Mouse (Mus musculus) kidney, embryonic 15.5 days (tissue): ENCODE data around the gene Prkca. TPM values are rescaled to one million over a fixed set of nuclear protein-coding genes. Genes with fewer than 3 reads are reported as not detected.

Source experiments
- ATAC-seq: fragments of 200-750 bp; cut with Nextera tagmentation; replicated peaks from 2 replicates; pipeline ENCODE4 v1.8.0; 2017; ENCODE audit warnings: moderate TSS enrichment; ENCODE audit not compliant: low FRiP score
- H3K27ac ChIP-seq: fragments of 300-500 bp; sonication (generic); 2 replicates; pipeline ENCODE4 v1.5.1; 2015; ENCODE audit warnings: mild to moderate bottlenecking, inconsistent platforms
- H3K27me3 ChIP-seq: fragments of 300-500 bp; sonication (generic); 2 replicates; pipeline ENCODE4 v1.6.1; 2015; ENCODE audit warnings: inconsistent platforms
- H3K36me3 ChIP-seq: fragments of 300-500 bp; sonication (generic); 2 replicates; pipeline ENCODE4 v1.6.1; 2015; ENCODE audit warnings: inconsistent platforms
- H3K4me1 ChIP-seq: fragments of 300-500 bp; sonication (generic); 2 replicates; pipeline ENCODE4 v1.6.1; 2015; ENCODE audit warnings: inconsistent platforms
- H3K4me2 ChIP-seq: fragments of 300-500 bp; sonication (generic); 2 replicates; pipeline ENCODE4 v1.6.1; 2015; ENCODE audit warnings: moderate library complexity, mild to moderate bottlenecking, inconsistent platforms
- H3K4me3 ChIP-seq: fragments of 300-500 bp; sonication (generic); replicated peaks from 2 replicates; pipeline ENCODE4 v1.5.1; 2015; ENCODE audit warnings: mild to moderate bottlenecking, inconsistent platforms
- H3K9ac ChIP-seq: fragments of 300-500 bp; sonication (generic); 2 replicates; pipeline ENCODE4 v1.6.1; 2015; ENCODE audit warnings: mild to moderate bottlenecking, inconsistent platforms
- H3K9me3 ChIP-seq: fragments of 300-500 bp; sonication (generic); replicated peaks from 2 replicates; pipeline ENCODE4 v1.6.1; 2016; ENCODE audit warnings: inconsistent platforms
- WGBS: fragments of 180-500 bp; shearing (Covaris S2); methylation state at CpG from one replicate; pipeline ENCODE4 v1.1.7; 2015; ENCODE audit warnings: mixed read lengths; 5-methylcytosine and 5-hydroxymethylcytosine counted together
- polyA plus RNA-seq: library from polyadenylated mRNA; unstranded; fragments of >200 nt; fragmentation: Nextera tagmentation; extraction: Ambion mirVana; gene quantifications from 2 replicates; pipeline ENCODE4 v1.2.1, GENCODE M21; 2015

The Prkca gene
- polyA plus RNA-seq, 1 experiment from 2014 or later = 7.4 TPM

DNA sequence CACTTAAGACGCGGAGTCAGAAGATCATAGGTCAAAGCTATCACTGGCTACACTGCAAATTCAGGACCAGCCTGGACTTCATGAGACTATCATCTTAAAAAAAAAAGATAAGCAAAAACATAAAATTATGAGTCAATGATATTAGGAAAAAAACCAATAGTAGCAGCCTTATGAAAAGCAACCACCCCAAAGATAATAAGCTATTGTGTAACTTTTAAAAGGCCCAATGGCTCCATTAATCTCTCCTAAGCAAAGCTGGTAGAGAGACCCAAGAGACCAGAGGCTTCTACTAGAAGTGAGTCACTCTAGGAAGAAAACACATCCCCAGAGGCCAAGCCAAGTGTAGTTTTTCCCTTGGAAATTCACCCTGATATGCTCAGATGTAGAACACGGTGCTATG is 185.7 kb downstream of the Prkca start:
- no peak overlapping the region for H3K9ac ChIP-seq
- H3K4me3 ChIP-seq = no peak overlapping the region
- H3K27me3 ChIP-seq = no peaks in the 10 kb centered on the region
- WGBS = 97% methylated on average over 3 of the region's 3 CpGs
- H3K36me3 ChIP-seq = no peaks in the 10 kb centered on the region
- H3K27ac ChIP-seq = no peak overlapping the region
- H3K9me3 ChIP-seq = peaks cover 7% of the 10 kb centered on the region
- ATAC-seq = no peak
- H3K4me1 ChIP-seq = peaks cover 28% of the 10 kb centered on the region
- H3K4me2 ChIP-seq = no peak overlapping the region

DNA sequence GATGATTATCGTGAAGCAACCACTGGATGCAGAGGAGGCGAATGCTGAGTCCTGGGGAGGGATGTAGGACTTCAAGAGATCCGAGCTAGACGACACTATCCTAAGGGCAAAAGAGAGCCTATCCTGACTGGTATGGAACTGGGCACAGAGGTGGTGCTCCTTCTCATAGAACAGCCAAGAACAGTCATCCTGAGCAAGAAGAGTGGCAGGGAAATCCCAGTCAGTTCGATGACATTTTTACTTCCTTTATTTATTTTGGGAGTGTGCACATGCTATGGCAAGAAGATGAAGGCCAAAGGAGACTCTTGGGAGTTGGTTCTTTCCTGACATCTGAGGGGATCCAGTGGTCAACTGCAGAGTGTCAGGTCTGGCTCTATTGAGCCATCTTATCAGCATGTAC is 186.7 kb downstream of the Prkca start:
- H3K36me3 ChIP-seq = no peaks in the 10 kb centered on the region
- H3K27ac ChIP-seq = 0 out of 2 replicates have a peak overlapping the region, but pooled peaks have one; percentile 14
- H3K9ac ChIP-seq = no peak overlapping the region
- peaks cover 37% of the 10 kb centered on the region for H3K4me1 ChIP-seq
- H3K9me3 ChIP-seq = peaks cover 7% of the 10 kb centered on the region
- H3K4me3 ChIP-seq = no peak overlapping the region
- H3K4me2 ChIP-seq = no peak overlapping the region
- 73% methylated on average over 5 of the region's 5 CpGs for WGBS
- no peaks in the 10 kb centered on the region for H3K27me3 ChIP-seq
- ATAC-seq = 0 out of 2 replicates have a peak, but pooled peaks have one; percentile 2

DNA sequence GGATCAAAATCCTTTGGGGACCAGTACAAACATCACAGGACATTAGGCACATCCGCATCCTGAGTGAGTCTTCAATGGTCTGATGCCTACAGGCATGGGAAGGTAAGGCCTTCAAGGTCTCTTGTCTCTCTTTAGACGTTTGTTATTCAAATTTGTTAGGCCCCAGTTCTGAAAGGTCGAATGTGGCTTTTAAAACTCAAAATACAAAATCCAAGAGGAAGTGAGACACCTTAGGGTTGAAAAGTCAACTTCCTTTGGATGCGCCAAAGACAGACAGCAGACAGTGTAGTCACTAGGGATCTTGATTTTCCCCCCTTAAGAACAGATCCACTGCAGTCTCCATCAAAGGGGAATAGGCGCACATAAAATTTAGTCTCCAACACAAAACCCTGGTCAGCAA is 187.6 kb downstream of the Prkca start:
- Histone ChIP-seq H3K4me2 (no peak overlapping the region), H3K4me1 (peaks cover 47% of the 10 kb centered on the region), H3K27ac (no peak overlapping the region), H3K9ac (no peak overlapping the region), H3K36me3 (no peaks in the 10 kb centered on the region), H3K9me3 (peaks cover 7% of the 10 kb centered on the region), H3K4me3 (no peak overlapping the region), H3K27me3 (no peaks in the 10 kb centered on the region)
- no peak for ATAC-seq
- WGBS = 72% methylated on average over 5 of the region's 5 CpGs

DNA sequence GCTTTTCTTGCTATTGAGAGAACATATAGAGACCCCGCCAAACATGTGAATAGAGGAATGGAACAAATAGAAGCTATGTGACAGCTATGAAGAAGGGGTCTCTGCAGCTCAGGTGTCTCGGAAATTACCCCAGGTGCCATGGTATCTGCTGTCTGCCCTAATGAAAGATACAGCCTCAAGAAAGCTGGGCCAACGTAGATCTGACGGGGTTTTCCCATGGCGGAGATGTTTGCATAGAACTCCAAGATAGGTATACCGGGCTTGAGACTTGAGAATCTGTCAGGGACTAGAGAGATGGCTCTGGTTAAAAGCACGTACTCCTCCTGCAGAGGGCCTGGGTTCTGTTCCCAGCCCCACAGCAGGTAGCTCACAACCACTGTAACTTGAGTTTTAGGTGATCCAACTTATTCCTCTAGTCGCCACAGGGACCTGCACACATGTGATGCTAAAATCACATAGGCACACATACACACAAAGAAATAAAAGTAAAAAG is 188.6 kb downstream of the Prkca start:
- no peak for ATAC-seq
- Histone ChIP-seq H3K9me3 (peaks cover 7% of the 10 kb centered on the region), H3K36me3 (no peaks in the 10 kb centered on the region), H3K27ac (no peak overlapping the region), H3K4me1 (peaks cover 55% of the 10 kb centered on the region), H3K4me3 (no peak overlapping the region), H3K9ac (no peak overlapping the region), H3K4me2 (no peak overlapping the region), H3K27me3 (no peaks in the 10 kb centered on the region)
- 94% methylated on average over 8 of the region's 8 CpGs for WGBS

DNA sequence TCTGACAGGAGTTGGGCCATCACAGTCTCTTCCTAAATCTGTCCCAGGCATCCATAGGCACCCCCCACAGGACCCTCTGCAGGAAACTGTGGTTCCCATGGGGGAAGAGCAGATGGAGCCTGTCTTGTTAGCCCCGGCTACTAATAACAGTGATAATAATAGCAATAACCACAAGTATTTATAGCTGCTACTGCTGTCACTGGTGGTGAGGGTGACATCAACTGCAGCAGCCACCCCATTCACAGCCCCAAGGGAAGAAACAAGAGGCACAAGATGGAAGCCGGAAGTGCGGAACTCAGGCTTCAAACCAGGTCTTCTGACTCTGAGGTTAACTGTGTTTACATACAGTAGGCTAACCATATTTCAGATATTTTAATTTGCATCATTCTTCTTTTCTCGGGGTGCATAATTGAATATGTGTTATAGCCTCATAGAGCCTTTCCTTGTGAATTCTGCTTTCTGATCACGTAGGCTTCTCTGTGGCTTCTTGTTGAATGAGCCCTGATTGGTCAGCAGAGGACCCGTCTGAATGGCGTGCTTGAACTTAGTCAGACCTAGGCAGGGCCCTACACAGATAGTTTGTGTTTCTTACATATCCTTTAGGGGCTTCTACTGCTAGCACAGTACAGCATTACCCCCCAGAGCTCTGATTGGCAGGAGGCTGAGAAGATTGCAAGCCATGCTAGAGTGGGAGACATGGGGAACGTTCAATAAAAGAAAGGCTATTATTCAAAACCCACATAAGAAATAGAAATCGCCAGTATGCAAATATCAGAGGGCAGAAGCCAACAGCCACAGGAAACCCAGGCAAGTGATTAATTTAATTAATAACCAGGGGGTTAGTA is 189.5 kb downstream of the Prkca start:
- Histone ChIP-seq H3K4me2 (no peak overlapping the region), H3K4me1 (peaks cover 58% of the 10 kb centered on the region), H3K27me3 (no peaks in the 10 kb centered on the region), H3K9ac (no peak overlapping the region), H3K36me3 (no peaks in the 10 kb centered on the region), H3K4me3 (no peak overlapping the region), H3K27ac (0 out of 2 replicates have a peak overlapping the region, but pooled peaks have one; percentile 18), H3K9me3 (peaks cover 7% of the 10 kb centered on the region)
- ATAC-seq = no peak
- WGBS = 74% methylated on average over 9 of the region's 9 CpGs

DNA sequence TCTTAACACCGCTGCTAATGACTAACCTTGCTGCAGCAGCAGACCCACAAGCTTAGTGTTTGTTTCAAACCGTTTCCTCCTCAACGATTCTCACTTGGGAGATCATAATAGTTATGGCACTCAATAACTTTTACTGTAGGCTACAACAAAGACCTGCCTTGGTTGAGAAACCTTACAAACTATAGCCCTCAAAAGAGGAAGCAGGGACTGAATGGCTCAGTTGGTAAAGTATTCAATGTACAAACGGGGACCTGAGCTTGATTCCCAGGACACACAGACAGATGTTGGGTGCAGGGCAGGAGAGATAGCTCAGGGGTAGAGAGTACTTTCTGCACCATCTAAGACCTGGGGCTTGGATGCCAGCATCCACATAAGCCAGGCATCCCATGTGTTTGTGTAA is 191.1 kb downstream of the Prkca start:
- H3K9me3 ChIP-seq = no peaks in the 10 kb centered on the region
- no peak overlapping the region for H3K9ac ChIP-seq
- no peaks in the 10 kb centered on the region for H3K36me3 ChIP-seq
- H3K4me1 ChIP-seq = peaks cover 68% of the 10 kb centered on the region
- no peak overlapping the region for H3K4me2 ChIP-seq
- H3K4me3 ChIP-seq = no peak overlapping the region
- no peaks in the 10 kb centered on the region for H3K27me3 ChIP-seq
- no peak overlapping the region for H3K27ac ChIP-seq
- no peak for ATAC-seq
- WGBS = 40% methylated on average over 4 of the region's 4 CpGs

DNA sequence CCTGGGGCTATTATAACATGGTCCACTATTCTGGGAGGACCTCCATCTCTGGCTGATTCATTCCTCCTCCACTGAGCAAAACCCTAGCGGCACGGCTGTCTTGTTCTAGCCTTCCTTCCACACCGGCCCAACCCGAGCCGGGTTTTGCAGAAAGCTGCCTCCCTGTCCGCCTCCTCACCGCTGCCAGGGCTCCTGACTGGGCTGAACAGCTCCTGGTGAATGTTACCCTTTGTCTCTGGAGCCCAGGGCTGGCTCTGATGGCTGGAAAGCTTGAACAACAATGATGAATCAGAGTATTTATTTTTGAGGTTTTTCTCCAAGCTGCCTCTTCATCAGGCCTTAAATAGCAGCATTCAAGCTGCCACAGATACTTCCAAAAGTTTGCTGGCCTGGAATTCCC is 193.3 kb downstream of the Prkca start:
- H3K4me2 ChIP-seq = no peak overlapping the region
- no peaks in the 10 kb centered on the region for H3K36me3 ChIP-seq
- 48% methylated on average over 7 of the region's 7 CpGs for WGBS
- H3K9ac ChIP-seq = no peak overlapping the region
- H3K27me3 ChIP-seq = no peaks in the 10 kb centered on the region
- H3K4me1 ChIP-seq = peaks cover 59% of the 10 kb centered on the region
- ATAC-seq = no peak
- no peak overlapping the region for H3K27ac ChIP-seq
- no peaks in the 10 kb centered on the region for H3K9me3 ChIP-seq
- H3K4me3 ChIP-seq = no peak overlapping the region

DNA sequence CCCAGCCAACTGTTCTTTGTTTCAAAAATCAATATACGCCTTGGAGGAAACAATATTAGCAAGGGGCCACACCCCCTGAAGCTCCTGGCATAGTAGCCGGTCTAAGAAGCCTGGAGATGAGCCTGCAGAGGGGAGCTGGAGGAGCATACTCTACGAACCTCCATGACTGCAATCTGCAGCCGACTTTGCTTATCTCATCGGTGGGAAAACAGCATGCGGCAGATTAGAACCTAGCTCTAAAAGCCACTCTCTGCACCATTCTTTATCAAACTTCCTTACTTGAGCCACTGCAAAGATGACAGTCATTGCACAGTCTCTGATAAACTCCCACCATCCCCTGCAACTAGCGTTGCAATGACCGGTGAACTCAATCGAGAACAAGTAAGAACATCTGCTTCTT is 194.5 kb downstream of the Prkca start:
- ATAC-seq = no peak
- WGBS = 75% methylated on average over 9 of the region's 9 CpGs
- Histone ChIP-seq H3K4me2 (no peak overlapping the region), H3K9ac (no peak overlapping the region), H3K4me3 (no peak overlapping the region), H3K9me3 (no peaks in the 10 kb centered on the region), H3K4me1 (peaks cover 50% of the 10 kb centered on the region), H3K27me3 (no peaks in the 10 kb centered on the region), H3K27ac (no peak overlapping the region), H3K36me3 (no peaks in the 10 kb centered on the region)

DNA sequence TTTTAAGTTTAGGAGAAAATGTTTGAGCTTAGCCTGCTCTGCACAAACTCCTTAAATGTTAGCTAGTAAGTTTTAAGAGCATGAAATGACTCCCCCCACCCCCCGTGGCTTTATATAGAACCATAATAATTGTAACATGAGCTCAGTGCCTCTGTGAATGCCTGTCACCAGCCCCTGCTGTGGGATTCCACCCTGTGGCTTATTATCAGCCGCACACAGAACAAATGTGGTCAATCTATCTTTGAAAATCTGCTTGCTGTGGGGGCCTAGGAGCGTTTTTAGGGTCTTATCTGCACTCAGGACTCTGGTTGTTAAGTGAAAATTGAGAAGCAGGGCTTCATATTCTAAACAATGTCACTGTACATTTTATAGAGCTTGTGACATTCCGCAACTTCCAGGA is 195.2 kb downstream of the Prkca start:
- Histone ChIP-seq H3K36me3 (no peaks in the 10 kb centered on the region), H3K4me2 (no peak overlapping the region), H3K9me3 (no peaks in the 10 kb centered on the region), H3K4me1 (peaks cover 47% of the 10 kb centered on the region), H3K4me3 (no peak overlapping the region), H3K27ac (no peak overlapping the region), H3K9ac (no peak overlapping the region), H3K27me3 (no peaks in the 10 kb centered on the region)
- WGBS = 44% methylated on average over 4 of the region's 4 CpGs
- no peak for ATAC-seq

DNA sequence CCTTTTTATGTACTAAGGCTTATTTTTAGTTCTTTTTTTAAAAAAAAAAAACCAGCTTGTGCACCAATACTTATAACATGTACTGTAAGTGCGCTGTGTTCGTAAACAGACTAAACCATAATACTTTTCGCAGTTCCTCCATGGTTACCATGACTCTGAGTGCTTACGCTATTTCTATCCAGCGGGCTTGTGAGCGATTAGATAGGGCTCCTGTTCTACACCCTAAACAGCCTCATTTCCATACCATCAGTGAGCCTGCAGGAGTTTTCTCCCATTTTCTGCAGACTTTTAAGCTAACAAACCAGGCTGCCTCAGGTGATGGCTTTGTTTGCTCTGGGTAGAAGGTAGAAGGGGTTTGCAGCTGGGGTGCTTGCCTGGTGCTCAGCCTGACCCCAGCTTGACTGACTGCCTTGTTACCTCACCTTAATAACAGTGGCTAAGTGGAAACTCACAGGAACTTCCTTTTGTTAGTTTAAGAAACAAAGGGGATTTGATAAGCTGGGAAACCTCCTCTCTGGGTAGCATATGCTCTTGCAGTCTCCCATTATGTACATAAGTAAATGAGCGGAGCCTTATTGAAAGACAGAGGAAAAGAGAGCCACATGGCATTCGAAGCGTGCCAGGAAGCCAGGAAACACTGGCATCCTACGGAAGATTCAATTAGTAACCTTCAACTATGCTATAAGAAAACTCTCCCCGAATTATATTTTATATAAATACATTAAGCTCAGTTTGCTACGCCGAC is 197.8 kb downstream of the Prkca start:
- no peak for ATAC-seq
- H3K9me3 ChIP-seq = no peaks in the 10 kb centered on the region
- H3K4me3 ChIP-seq = no peak overlapping the region
- no peak overlapping the region for H3K27ac ChIP-seq
- WGBS = 86% methylated on average over 13 of the region's 13 CpGs
- no peaks in the 10 kb centered on the region for H3K27me3 ChIP-seq
- H3K4me2 ChIP-seq = no peak overlapping the region
- H3K9ac ChIP-seq = no peak overlapping the region
- H3K4me1 ChIP-seq = peaks cover 24% of the 10 kb centered on the region
- no peaks in the 10 kb centered on the region for H3K36me3 ChIP-seq

DNA sequence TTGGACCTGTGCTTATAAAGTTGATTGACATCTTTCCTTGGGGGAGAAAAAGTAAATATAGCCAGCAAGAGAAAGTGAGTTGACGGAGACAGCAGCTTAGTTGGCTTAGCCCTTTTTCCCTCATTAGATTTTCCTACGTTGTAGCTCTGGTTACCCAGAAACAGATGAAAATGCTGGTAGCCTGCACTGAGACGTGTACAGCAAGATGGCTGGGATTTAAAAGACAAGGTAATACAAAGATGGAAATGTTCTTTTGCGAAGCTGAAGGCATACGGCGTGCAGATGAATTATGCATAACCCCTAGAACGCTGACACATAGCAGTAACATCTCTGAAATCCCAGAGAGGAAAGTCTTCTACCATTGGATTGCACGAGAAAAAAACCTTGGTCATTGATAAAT is 198.6 kb downstream of the Prkca start:
- 82% methylated on average over 8 of the region's 8 CpGs for WGBS
- no peak overlapping the region for H3K4me2 ChIP-seq
- H3K9me3 ChIP-seq = no peaks in the 10 kb centered on the region
- H3K27ac ChIP-seq = no peak overlapping the region
- no peaks in the 10 kb centered on the region for H3K27me3 ChIP-seq
- no peak overlapping the region for H3K9ac ChIP-seq
- no peaks in the 10 kb centered on the region for H3K36me3 ChIP-seq
- H3K4me3 ChIP-seq = no peak overlapping the region
- no peak for ATAC-seq
- peaks cover 16% of the 10 kb centered on the region for H3K4me1 ChIP-seq

DNA sequence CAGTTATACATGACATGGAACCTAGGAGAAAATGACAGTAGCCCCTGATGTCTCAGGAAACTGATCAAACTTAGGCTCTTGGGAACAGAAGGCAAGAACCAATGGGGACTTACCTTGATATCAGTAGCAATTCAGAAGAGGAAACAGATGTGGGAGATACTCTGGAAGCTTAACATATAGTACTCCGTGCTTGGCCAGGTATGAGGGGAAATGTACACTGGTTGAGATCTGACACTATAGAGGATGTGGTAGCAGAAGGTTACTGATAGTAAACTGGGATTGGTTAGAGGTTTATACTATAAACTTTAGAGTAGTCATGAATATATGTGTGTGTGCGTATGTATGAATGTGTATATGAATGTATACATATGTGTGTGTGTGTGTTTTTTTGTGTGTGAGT is 200.0 kb downstream of the Prkca start:
- H3K27me3 ChIP-seq = no peaks in the 10 kb centered on the region
- no peaks in the 10 kb centered on the region for H3K36me3 ChIP-seq
- 91% methylated on average over 2 of the region's 2 CpGs for WGBS
- no peak overlapping the region for H3K9ac ChIP-seq
- no peak overlapping the region for H3K4me2 ChIP-seq
- no peak overlapping the region for H3K27ac ChIP-seq
- ATAC-seq = no peak
- no peaks in the 10 kb centered on the region for H3K9me3 ChIP-seq
- no peak overlapping the region for H3K4me3 ChIP-seq
- peaks cover 8% of the 10 kb centered on the region for H3K4me1 ChIP-seq
